Mouse (Mus musculus) MEL (cell line): ENCODE measurements around the gene Shroom1. TPM values are rescaled to one million over a fixed set of nuclear protein-coding genes. Genes with fewer than 3 reads are reported as not detected.
A peak's percentile ranks its signal among the peaks of the same experiment; 100 is the strongest.

Experiments used
- DNase-seq: peaks from one replicate; pipeline ENCODE4 v3.0.0; 2011; ENCODE audit warnings: low read depth, low spot score
- H3K27ac ChIP-seq: 2 replicates; pipeline ENCODE4 v1.5.1; 2012; ENCODE audit warnings: low read depth, mild to moderate bottlenecking, control low read depth, low read length, moderate library complexity; ENCODE audit not compliant: control insufficient read depth
- H3K27me3 ChIP-seq, 2 experiments: fragments of 150-350 bp in 1 of 2; sonication (generic) in 1 of 2; 2 replicates each; pipeline ENCODE4 v1.6.1; 2012; ENCODE audit warnings: low read length in 2 of 2, mild to moderate bottlenecking in 2 of 2, improper control_type of control experiment in 1 of 2, moderate library complexity in 1 of 2; ENCODE audit not compliant: insufficient read depth in 2 of 2, control insufficient read depth in 1 of 2
- H3K36me3 ChIP-seq, 2 experiments: 2 replicates each; pipeline ENCODE4 v1.6.1; 2012 to 2014; ENCODE audit warnings: low read length in 2 of 2, improper control_type of control experiment in 1 of 2, inconsistent platforms in 1 of 2, mild to moderate bottlenecking in 1 of 2; ENCODE audit not compliant: insufficient read depth in 2 of 2, control insufficient read depth in 1 of 2
- H3K4me1 ChIP-seq, 2 experiments: fragments of 150-350 bp in 1 of 2; sonication (generic) in 1 of 2; 2 replicates each; pipeline ENCODE4 v1.6.1; 2012; ENCODE audit warnings: low read length in 2 of 2, improper control_type of control experiment in 1 of 2, mild to moderate bottlenecking in 1 of 2; ENCODE audit not compliant: insufficient read depth in 2 of 2, control insufficient read depth in 1 of 2
- H3K4me3 ChIP-seq, 2 experiments: fragments of 150-350 bp in 1 of 2; sonication (generic) in 1 of 2; 2 replicates each; pipeline ENCODE4 v1.5.1; 2012; ENCODE audit warnings: low read depth in 2 of 2, low read length in 2 of 2, mild to moderate bottlenecking in 2 of 2, moderate library complexity in 2 of 2, control low read depth in 1 of 2, improper control_type of control experiment in 1 of 2; ENCODE audit not compliant: control insufficient read depth in 1 of 2, insufficient read depth in 1 of 2
- H3K79me2 ChIP-seq: 2 replicates; pipeline ENCODE4 v1.6.1; 2012; ENCODE audit warnings: mild to moderate bottlenecking, low read length, moderate library complexity; ENCODE audit not compliant: control insufficient read depth, poor library complexity, insufficient read depth
- H3K9ac ChIP-seq: 2 replicates; pipeline ENCODE4 v1.6.1; 2012; ENCODE audit warnings: low read depth, mild to moderate bottlenecking, control low read depth, low read length, moderate library complexity; ENCODE audit not compliant: control insufficient read depth, poor library complexity, severe bottlenecking
- H3K9me3 ChIP-seq: fragments of 150-350 bp; sonication (generic); replicated peaks from 2 replicates; pipeline ENCODE4 v1.6.1; 2012; ENCODE audit warnings: mild to moderate bottlenecking, low read length, improper control_type of control experiment, moderate library complexity; ENCODE audit not compliant: insufficient read depth
- CHD1 ChIP-seq: IDR thresholded peaks from 2 replicates; pipeline ENCODE4 v1.6.1; 2012; ENCODE audit warnings: low read depth, mild to moderate bottlenecking, inconsistent platforms, low read length, improper control_type of control experiment
- CHD2 ChIP-seq: IDR thresholded peaks from 2 replicates; pipeline ENCODE4 v1.6.1; 2011; ENCODE audit warnings: low read length, improper control_type of control experiment
- CTCF ChIP-seq, 3 experiments: IDR thresholded peaks in 2 of 3; conservative IDR thresholded peaks in 1 of 3; 2 replicates each; pipeline ENCODE4 v1.5.1; 2011 to 2012; ENCODE audit warnings: low read length in 3 of 3, low read depth in 2 of 3, mild to moderate bottlenecking in 2 of 3, improper control_type of control experiment in 1 of 3, inconsistent platforms in 1 of 3, mixed read lengths in 1 of 3, moderate library complexity in 1 of 3; ENCODE audit not compliant: control insufficient read depth in 1 of 3, insufficient read depth in 1 of 3, poor library complexity in 1 of 3, severe bottlenecking in 1 of 3
- ELF1 ChIP-seq: IDR thresholded peaks from 2 replicates; pipeline ENCODE4 v1.6.1; 2014; ENCODE audit warnings: low read depth, mild to moderate bottlenecking, inconsistent platforms, low read length, improper control_type of control experiment, moderate library complexity
- EP300 ChIP-seq, 2 experiments: IDR thresholded peaks; 2 replicates each; pipeline ENCODE4 v1.6.1; 2011; ENCODE audit warnings: improper control_type of control experiment in 2 of 2, low read length in 2 of 2, low read depth in 1 of 2, mild to moderate bottlenecking in 1 of 2
- ETS1 ChIP-seq: IDR thresholded peaks from 2 replicates; pipeline ENCODE4 v1.6.1; 2012; ENCODE audit warnings: low read depth, mild to moderate bottlenecking, inconsistent platforms, low read length, improper control_type of control experiment, moderate library complexity
- GABPA ChIP-seq: IDR thresholded peaks from 2 replicates; pipeline ENCODE4 v1.6.1; 2012; ENCODE audit warnings: low read depth, mild to moderate bottlenecking, inconsistent platforms, low read length, improper control_type of control experiment, moderate library complexity
- GATA1 ChIP-seq: IDR thresholded peaks from 2 replicates; pipeline ENCODE4 v1.6.1; 2011; ENCODE audit warnings: low read depth, low read length, improper control_type of control experiment
- HCFC1 ChIP-seq: IDR thresholded peaks from 2 replicates; pipeline ENCODE4 v1.6.1; 2012; ENCODE audit warnings: low read depth, mild to moderate bottlenecking, inconsistent platforms, low read length, improper control_type of control experiment, moderate library complexity
- JUND ChIP-seq: IDR thresholded peaks from 2 replicates; pipeline ENCODE4 v1.6.1; 2011; ENCODE audit warnings: low read depth, mild to moderate bottlenecking, improper control_type of control experiment, low read length
- KAT2A ChIP-seq: conservative IDR thresholded peaks from 2 replicates; pipeline ENCODE4 v1.6.1; 2012; ENCODE audit warnings: low read depth, low read length, improper control_type of control experiment, inconsistent platforms
- MAFK ChIP-seq: IDR thresholded peaks from 2 replicates; pipeline ENCODE4 v1.6.1; 2011; ENCODE audit warnings: low read depth, mild to moderate bottlenecking, low read length, improper control_type of control experiment, borderline replicate concordance
- MAZ ChIP-seq: IDR thresholded peaks from 2 replicates; pipeline ENCODE4 v1.6.1; 2012; ENCODE audit warnings: low read depth, mild to moderate bottlenecking, inconsistent platforms, low read length, improper control_type of control experiment
- MEF2A ChIP-seq: IDR thresholded peaks from 2 replicates; pipeline ENCODE4 v1.6.1; 2014; ENCODE audit warnings: low read depth, mild to moderate bottlenecking, inconsistent platforms, low read length, improper control_type of control experiment; ENCODE audit not compliant: poor library complexity, insufficient replicate concordance, severe bottlenecking; ENCODE audit errors: extremely low read depth
- MXI1 ChIP-seq: IDR thresholded peaks from 2 replicates; pipeline ENCODE4 v1.6.1; 2011; ENCODE audit warnings: mild to moderate bottlenecking, low read depth, low read length, improper control_type of control experiment
- MYB ChIP-seq: IDR thresholded peaks from 2 replicates; pipeline ENCODE4 v1.6.1; 2011; ENCODE audit warnings: mild to moderate bottlenecking, low read depth, low read length, improper control_type of control experiment
- MYC ChIP-seq: IDR thresholded peaks from 2 replicates; pipeline ENCODE4 v1.6.1; 2011; ENCODE audit warnings: low read depth, mild to moderate bottlenecking, low read length, improper control_type of control experiment, moderate library complexity
- NELFE ChIP-seq: IDR thresholded peaks from 2 replicates; pipeline ENCODE4 v1.6.1; 2011; ENCODE audit warnings: low read depth, low read length, improper control_type of control experiment
- POLR2A ChIP-seq, 2 experiments: IDR thresholded peaks; 2 replicates each; pipeline ENCODE4 v1.6.1; 2011 to 2012; ENCODE audit warnings: low read length in 2 of 2, mild to moderate bottlenecking in 2 of 2, control low read depth in 1 of 2, improper control_type of control experiment in 1 of 2, low read depth in 1 of 2, moderate library complexity in 1 of 2; ENCODE audit not compliant: control insufficient read depth in 1 of 2, insufficient read depth in 1 of 2, poor library complexity in 1 of 2
- RAD21 ChIP-seq: IDR thresholded peaks from 2 replicates; pipeline ENCODE4 v1.6.1; 2011; ENCODE audit warnings: mild to moderate bottlenecking, low read depth, low read length, improper control_type of control experiment
- RCOR1 ChIP-seq: IDR thresholded peaks from 2 replicates; pipeline ENCODE4 v1.6.1; 2012; ENCODE audit warnings: low read depth, mild to moderate bottlenecking, inconsistent platforms, low read length, improper control_type of control experiment
- SIN3A ChIP-seq: IDR thresholded peaks from 2 replicates; pipeline ENCODE4 v1.6.1; 2012; ENCODE audit warnings: low read length, improper control_type of control experiment, inconsistent platforms
- TAL1 ChIP-seq: IDR thresholded peaks from 2 replicates; pipeline ENCODE4 v1.6.1; 2012; ENCODE audit warnings: mild to moderate bottlenecking, inconsistent platforms, low read length, moderate library complexity, mixed read lengths
- ZC3H11A ChIP-seq: IDR thresholded peaks from 2 replicates; pipeline ENCODE4 v1.6.1; 2012; ENCODE audit warnings: low read depth, mild to moderate bottlenecking, inconsistent platforms, low read length, improper control_type of control experiment
- ZMIZ1 ChIP-seq: IDR thresholded peaks from 2 replicates; pipeline ENCODE4 v1.6.1; 2012; ENCODE audit warnings: low read depth, mild to moderate bottlenecking, inconsistent platforms, low read length, improper control_type of control experiment, moderate library complexity
- polyA plus RNA-seq, 2 experiments: library from polyadenylated mRNA; stranded (reverse) in 1 of 2; unstranded in 1 of 2; fragments of >175 nt in 1 of 2; fragments of >200 nt in 1 of 2; gene quantifications; 2 replicates each; pipeline versions ENCODE4 v1.2.1 to v1.2.4; 2012; ENCODE audit warnings: low replicate concordance in 2 of 2, low read depth in 1 of 2; ENCODE audit not compliant: insufficient read length in 2 of 2, insufficient read depth in 1 of 2, missing spikeins in 1 of 2
- total RNA-seq: library from RNA; depleted of rRNA; stranded (reverse); fragments of 300-350 nt; gene quantifications from 2 replicates; pipeline ENCODE4 v1.2.3, GENCODE M21; 2012

Shroom1 gene
- total and polyA plus RNA-seq, 3 experiments = 0.19 TPM; not detected in 2

DNA sequence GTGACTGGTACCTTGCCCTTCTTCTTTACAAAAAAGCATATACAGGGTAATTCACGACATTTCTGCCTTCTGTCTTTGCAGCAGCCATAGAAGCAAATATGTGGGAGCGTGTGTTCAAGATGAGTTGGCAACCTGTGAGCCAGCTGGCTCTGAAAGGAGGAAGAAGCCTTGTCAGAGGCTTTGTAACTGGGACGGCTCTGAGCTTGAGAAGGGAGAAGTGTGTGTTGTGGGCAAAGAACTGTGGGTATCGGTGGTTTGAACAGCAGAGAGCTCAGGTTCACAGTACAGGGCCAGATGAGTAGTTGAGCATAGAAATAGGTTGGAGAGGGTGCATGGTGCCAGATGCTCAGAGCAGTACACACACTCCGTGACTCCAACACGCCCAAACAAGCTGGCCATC lies 39.9 kb downstream of the Shroom1 start:
- no peak overlapping the region for H3K4me3 ChIP-seq
- no peaks in the 10 kb centered on the region for H3K27me3 ChIP-seq
- no peak overlapping the region for H3K9ac ChIP-seq
- H3K79me2 ChIP-seq = no peaks in the 10 kb centered on the region
- no peaks in the 10 kb centered on the region for H3K9me3 ChIP-seq
- H3K4me1 ChIP-seq = peaks cover 3 to 5% of the 10 kb centered on the region in 2 experiments; a peak in 2 of 4 replicates
- H3K36me3 ChIP-seq = peaks cover 0 to 3% of the 10 kb centered on the region in 2 experiments; a peak in 2 of 4 replicates
- TF ChIP-seq ETS1 (peak; percentile 61), ELF1 (no peak)
- DNase-seq = peak; percentile 77
- no peak overlapping the region for H3K27ac ChIP-seq

DNA sequence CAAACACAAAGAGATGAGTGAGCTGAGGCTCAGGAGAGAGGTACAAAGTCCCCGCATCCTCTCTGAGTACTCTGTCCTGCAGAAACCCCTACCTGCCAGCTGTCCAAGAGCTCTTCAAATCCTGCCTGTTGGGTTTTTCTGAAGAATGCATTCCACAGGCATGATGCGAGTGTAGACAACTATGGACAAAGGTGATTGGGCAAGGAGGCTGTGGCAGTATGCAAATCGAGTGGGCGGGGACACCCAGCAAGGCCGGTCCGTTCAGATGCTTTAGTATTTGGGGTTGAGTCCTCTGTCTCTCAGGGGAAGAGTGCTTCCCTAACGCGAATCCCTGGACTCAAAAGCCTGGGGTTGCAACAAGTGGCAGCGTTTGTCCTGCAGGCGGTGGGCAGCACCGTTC lies 43.6 kb downstream of the Shroom1 start:
- no peak overlapping the region for H3K27ac ChIP-seq
- no peaks in the 10 kb centered on the region for H3K79me2 ChIP-seq
- H3K9ac ChIP-seq = no peak overlapping the region
- no peaks in the 10 kb centered on the region for H3K27me3 ChIP-seq
- peaks cover 0 to 9% of the 10 kb centered on the region in 2 experiments; a peak in 2 of 4 replicates for H3K36me3 ChIP-seq
- H3K4me3 ChIP-seq = no peak overlapping the region
- H3K4me1 ChIP-seq = peaks cover 5 to 6% of the 10 kb centered on the region in 2 experiments; a peak in 2 of 4 replicates
- no peaks in the 10 kb centered on the region for H3K9me3 ChIP-seq
- TF ChIP-seq RCOR1 = no peak
- no peak for TF ChIP-seq GATA1
- 0 out of 4 replicates have a peak, but pooled peaks of 1 of the 2 experiments have one; percentile 21 for TF ChIP-seq EP300 (IDR thresholded peaks at IDR 0.05; ENCODE audit: low read depth in 1 of 2, low read length in 2 of 2)
- DNase-seq = peak; percentile 57

DNA sequence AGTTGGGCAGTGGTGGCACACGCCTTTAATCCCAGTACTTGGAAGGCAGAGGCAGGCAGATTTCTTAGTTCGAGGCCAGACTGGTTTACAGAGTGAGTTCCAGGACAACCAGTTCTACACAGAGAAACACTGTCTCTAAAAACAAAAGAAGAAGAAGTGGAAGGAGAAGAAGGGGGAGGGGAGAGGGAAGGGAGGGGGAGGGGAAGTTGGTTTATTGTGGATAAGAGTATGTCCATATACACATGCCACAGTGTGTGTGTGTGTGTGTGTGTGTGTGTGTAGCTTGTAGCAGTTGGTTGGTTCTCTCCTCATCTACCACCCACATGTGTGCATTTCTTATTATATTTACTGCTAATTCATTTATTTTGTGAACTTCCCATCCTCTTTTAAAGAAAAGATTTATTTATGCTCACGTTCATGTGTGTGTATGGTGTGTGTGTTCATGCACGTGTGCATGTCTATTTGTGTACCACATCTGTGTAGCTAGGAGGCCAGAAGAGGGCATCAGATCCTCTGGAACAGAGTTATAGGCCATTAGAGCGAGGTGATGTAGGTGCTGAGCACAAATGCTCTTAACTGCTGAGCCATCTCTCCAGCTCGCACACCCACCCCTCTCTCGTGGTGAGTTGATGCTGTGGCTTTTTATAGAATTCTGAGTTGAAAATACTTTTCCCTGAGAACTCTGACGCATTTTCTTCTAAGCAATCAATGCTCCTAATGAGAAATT lies 45.2 kb downstream of the Shroom1 start:
- Histone ChIP-seq H3K4me1 (peaks cover 5 to 6% of the 10 kb centered on the region in 2 experiments; a peak in 2 of 4 replicates), H3K36me3 (peaks cover 0 to 9% of the 10 kb centered on the region in 2 experiments; a peak in 2 of 4 replicates), H3K79me2 (no peaks in the 10 kb centered on the region), H3K4me3 (no peak overlapping the region), H3K9ac (no peak overlapping the region), H3K9me3 (no peaks in the 10 kb centered on the region), H3K27me3 (no peaks in the 10 kb centered on the region), H3K27ac (no peak overlapping the region)
- DNase-seq = peak; percentile 56
- peak; percentile 56 for TF ChIP-seq RAD21
- peak; percentile 20 to 58 (median 46); a peak in 5 of 6 replicates for TF ChIP-seq CTCF (IDR thresholded peaks at IDR 0.05 in 2 of 3, conservative IDR thresholded peaks at IDR 0.05 in 1 of 3; ENCODE audit: control insufficient read depth in 1 of 3, insufficient read depth in 1 of 3, low read depth in 2 of 3, low read length in 3 of 3, poor library complexity in 1 of 3, severe bottlenecking in 1 of 3)
- TF ChIP-seq MYB = no peak
- TF ChIP-seq HCFC1 = no peak
- no peak for TF ChIP-seq ZMIZ1
- no peak for TF ChIP-seq MAZ
- TF ChIP-seq ZC3H11A = peak; percentile 72
- no peak for TF ChIP-seq CHD1
- no peak for TF ChIP-seq NELFE
- TF ChIP-seq EP300 (IDR thresholded peaks at IDR 0.05; ENCODE audit: low read depth in 1 of 2, low read length in 2 of 2) = no peak
- TF ChIP-seq JUND = no peak
- TF ChIP-seq GABPA = no peak
- 0 out of 2 replicates have a peak, but pooled peaks have one; percentile 46 for TF ChIP-seq MXI1
- TF ChIP-seq CHD2 = peak; percentile 86
- no peak for TF ChIP-seq POLR2A (IDR thresholded peaks at IDR 0.05; ENCODE audit: control insufficient read depth in 1 of 2, insufficient read depth in 1 of 2, low read depth in 1 of 2, low read length in 2 of 2, poor library complexity in 1 of 2)
- no peak for TF ChIP-seq TAL1
- no peak for TF ChIP-seq MEF2A
- peak; percentile 60; the same call in 1 of the 2 replicates for TF ChIP-seq MYC
- no peak for TF ChIP-seq KAT2A
- no peak for TF ChIP-seq MAFK
- no peak for TF ChIP-seq GATA1
- TF ChIP-seq SIN3A = peak; percentile 51; the same call in 1 of the 2 replicates
